Mouse (Mus musculus): ENCODE results near the gene Zkscan3. TPM values are rescaled to one million over a fixed set of nuclear protein-coding genes. Genes with fewer than 3 reads are reported as not detected.
A peak's percentile ranks its signal among the peaks of the same experiment; 100 is the strongest.

The Zkscan3 gene
- total and polyA plus RNA-seq, 3 experiments: 21.9 to 61.4 (median 44.2) TPM

GRCm38 (mm10) chr13:21397486-21397885 is 5.1 kb downstream of the Zkscan3 start:
- DNase-seq: no peak

DNA sequence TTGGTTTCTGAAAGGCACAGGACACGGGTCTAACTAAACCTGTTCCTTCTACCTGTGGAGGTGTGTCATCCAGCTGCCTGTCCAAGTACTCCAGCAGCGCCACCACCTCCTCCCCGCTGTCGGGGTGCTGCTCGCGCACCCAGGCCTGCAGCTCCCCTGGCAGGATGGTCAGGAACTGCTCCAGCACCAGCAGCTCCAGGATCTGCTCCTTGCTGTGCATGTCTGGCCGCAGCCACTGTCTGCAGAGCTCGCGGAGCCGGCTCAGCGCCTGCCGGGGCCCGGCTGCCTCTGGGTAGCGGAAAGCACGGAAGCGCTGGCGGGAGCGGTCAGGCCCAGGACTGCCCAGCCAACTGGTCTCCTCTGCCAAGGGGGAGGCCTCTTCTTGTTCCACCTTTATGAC is 6.5 kb downstream of the Zkscan3 start:
- peak; percentile 57 for DNase-seq

DNA sequence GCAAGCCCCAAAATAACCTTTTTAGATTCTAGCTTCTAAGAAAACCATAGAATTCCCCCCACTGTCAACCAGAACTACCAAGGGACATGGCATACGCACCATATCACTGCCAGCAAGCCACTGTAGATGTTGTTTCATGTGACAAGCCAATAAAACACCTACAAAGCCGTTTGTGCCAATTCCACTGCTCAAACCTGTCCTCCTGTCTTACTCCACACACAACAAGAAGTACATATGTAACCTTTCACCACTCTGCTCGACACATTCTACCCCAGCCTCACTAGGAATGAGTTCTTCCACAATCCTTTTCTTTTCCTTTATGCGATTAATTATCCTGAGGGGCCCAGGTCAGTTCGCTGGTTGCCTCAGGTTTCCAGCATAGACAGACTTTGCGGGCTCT is 6.9 kb downstream of the Zkscan3 start:
- no peak for DNase-seq

DNA sequence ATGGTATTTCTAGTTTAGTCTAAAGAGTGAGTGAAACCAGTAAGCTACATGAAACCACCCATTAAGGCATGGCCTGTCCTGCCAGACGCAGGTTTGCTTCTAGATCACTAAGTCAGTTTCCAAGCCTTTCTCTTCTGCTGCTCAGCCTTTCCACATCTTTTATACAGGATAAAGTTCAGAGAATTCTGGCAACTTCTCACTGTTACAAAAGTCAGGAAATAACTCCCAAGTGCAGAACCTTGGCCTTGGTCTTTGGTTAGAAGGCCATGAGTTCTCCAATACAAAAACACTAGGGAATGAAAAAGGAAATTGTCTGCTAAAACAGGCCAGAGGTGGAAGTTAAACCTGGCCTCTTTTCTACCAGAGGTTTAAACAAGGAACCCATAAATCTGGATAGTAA is 7.3 kb downstream of the Zkscan3 start:
- peak; percentile 37 for DNase-seq

DNA sequence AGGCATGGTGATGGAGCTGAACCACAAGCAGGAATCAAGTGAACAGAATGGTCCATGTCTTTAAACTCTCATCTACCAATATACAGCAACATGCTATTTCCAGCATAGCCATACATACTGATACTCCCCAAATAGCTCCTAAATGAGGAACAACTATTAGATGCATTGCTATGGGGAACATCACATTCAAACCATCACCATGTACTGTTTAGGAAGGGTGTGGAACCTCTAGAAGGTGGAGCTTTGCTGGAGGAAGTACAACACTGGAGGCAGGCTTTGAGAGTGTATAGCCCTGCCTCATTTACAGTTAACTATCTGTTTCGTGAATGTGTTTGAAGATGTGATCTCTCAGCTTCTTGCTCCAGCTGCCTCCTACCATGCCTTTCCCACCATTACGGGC is 24.8 kb downstream of the Zkscan3 start:
- DNase-seq: no peak

DNA sequence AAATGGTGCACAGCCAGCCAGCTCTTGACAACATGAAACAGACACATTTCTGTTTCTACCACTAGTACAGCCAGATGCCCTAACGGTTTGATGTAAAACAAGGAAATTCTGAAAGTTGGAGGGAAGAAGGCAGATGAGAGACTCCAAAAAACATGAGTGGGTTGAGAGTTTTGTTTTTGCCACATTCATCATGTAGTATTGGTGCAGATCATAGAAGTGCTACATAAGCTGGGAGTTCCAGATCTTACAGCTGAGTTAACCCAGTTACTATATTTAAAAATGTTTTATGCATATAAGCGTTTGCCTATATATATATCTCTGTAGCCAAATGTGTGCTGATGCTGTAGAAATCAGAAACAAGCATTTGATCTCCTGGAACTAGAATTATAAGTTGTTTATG is 29.9 kb downstream of the Zkscan3 start:
- no peak for DNase-seq

DNA sequence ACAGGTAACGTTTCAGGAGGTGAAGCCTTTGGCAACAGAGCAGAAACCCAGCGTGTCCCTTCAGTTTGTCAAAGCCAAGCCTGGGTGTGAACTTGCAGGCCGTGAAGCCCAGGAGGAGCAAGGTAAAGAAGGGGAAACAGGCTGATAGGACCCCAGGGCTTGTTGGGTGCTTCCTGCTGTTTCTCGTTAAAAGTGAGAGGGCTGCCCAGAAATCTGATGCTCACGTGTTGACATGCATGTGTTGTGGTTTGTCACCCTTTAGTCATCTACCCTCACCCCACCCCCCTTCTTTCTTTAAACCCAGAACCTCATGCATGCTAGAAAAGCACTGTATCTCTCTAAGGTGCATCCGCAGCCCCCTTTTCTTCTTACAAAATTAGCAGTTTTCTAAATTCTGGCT is 35.9 kb downstream of the Zkscan3 start:
- DNase-seq: no peak

GRCm38 (mm10) chr13:21363719-21364118 is 38.8 kb downstream of the Zkscan3 start:
- DNase-seq: peak; percentile 10

DNA sequence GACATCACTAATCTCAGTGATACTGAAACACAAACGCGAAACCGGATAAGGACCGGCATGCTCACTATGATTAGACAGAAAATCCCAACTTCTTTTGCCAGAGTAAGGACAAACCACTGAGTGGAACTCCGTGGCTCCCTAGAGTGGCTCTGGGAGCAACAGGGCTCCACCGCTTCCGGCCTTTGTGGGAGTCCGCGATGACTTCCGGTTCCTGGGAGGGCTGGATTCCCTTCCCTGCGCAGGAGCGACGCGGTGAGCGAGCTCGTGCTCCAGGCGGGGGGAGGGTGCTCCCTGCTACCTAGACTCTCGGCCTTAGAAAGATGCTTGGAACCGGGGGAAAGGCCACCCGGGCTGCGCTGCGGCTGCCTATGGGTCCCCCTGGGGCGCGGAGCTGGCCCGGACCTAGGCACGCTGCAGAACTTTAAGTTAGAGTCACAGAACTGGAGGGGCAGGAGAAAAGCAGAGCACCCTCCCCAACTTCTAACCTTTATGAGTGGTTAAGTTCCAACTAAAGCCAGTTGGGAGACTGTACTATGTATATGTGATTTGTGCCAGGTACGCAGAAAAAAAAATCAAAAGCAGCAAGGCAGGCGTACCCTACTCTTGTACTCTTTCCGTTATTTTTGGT is 39.8 kb downstream of the Zkscan3 start, which contains the start of gene Zscan12:
Gene Zscan12, plus strand, starts transcription at position 200 of the 628 bp plus-strand sequence.
- DNase-seq: peak; percentile 95

DNA sequence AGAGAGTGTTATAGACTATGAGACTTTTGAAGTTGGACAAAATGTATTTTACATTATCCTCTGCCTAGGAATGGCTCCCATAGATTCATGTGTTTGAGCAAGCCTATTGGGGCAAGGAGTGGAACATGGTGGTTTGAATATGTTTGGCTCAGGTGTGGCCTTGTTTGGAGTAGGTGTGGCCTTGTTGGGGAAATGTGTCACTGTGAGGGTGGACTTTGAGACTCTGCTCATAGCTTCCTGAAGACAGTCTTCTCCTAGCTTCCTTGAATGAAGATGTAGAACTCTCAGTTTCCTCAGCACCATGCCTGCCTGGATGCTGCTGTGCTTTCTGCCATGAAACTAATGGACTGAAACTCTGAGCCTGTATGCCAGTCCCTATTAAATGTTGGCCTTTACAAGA is 52.0 kb downstream of the Zkscan3 start:
- DNase-seq: no peak

DNA sequence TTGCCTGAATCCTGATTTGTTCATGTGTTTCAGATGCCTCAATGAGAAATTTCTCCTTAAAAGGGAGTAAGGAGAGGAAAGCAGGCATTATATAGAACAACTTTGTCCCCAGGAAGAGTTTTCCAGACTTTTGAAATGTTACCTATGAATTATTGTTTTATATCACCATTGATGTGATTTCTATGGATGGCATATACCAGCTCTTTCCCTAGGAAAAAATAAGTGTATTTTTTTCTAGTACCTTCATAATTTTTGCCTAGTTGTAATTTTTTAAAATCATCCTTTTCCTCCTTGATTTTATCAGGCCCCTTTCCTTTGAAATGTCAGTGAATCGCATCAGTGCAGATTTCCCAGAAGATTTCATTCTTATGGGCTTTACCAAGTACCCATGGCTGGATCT is 55.9 kb downstream of the Zkscan3 start, which contains the start of gene Olfr1367:
Gene Olfr1367, plus strand, starts transcription at position 301 of the 400 bp plus-strand sequence.
- no peak for DNase-seq

Small RNAs within 50 kb of the gene (microRNA-seq; reads per million reads assigned to microRNA genes)
- gene Mir1896 (0 reads per million in 2 experiments), gene Mir6942 (0 to 0.22 reads per million in 2 experiments)

Other genes with a start within 250 kb of the Zkscan3 start
- 10 to 100 TPM; 47.9 to 52.0 TPM for gene Trim27, start 223.3 kb downstream of the Zkscan3 start, total RNA-seq (2021)
- 170 and 180 TPM in 2 replicates for gene Trim27, start 223.3 kb downstream of the Zkscan3 start, polyA plus RNA-seq (2012; rRNA removed)
- not detected for gene Gpx5, start 110.0 kb downstream of the Zkscan3 start, total RNA-seq (2021)
- not detected in 2 replicates for gene Gpx5, start 110.0 kb downstream of the Zkscan3 start, polyA plus RNA-seq (2012; rRNA removed)
- not detected for gene Gpx6, start 90.6 kb downstream of the Zkscan3 start, total RNA-seq (2021)
- not detected in 2 replicates for gene Gpx6, start 90.6 kb downstream of the Zkscan3 start, polyA plus RNA-seq (2012; rRNA removed)
- gene Olfr1367, start 55.8 kb downstream of the Zkscan3 start, total RNA-seq (2021): not detected
- not detected in 2 replicates for gene Olfr1367, start 55.8 kb downstream of the Zkscan3 start, polyA plus RNA-seq (2012; rRNA removed)
- gene Zscan12, start 39.9 kb downstream of the Zkscan3 start, total RNA-seq (2021): 1 to 10 TPM; 9.4 to 9.6 TPM
- 0.33 and 0.44 TPM in 2 replicates for gene Zscan12, start 39.9 kb downstream of the Zkscan3 start, polyA plus RNA-seq (2012; rRNA removed)
- gene Pgbd1, start 38.3 kb upstream of the Zkscan3 start, total RNA-seq (2021): under 1 TPM; 0.81 to 0.90 TPM
- 0.12 and 0.51 TPM in 2 replicates for gene Pgbd1, start 38.3 kb upstream of the Zkscan3 start, polyA plus RNA-seq (2012; rRNA removed)
- gene Zscan26, start 51.0 kb upstream of the Zkscan3 start, total RNA-seq (2021): 10 to 100 TPM; 36.8 to 37.8 TPM
- 3.6 and 5.3 TPM in 2 replicates for gene Zscan26, start 51.0 kb upstream of the Zkscan3 start, polyA plus RNA-seq (2012; rRNA removed)
- gene Nkapl, start 65.8 kb upstream of the Zkscan3 start, total RNA-seq (2021): 1 to 10 TPM in 1 of 2 experiments, under 1 TPM in 1; 0.84 to 1.5 TPM
- gene Nkapl, start 65.8 kb upstream of the Zkscan3 start, polyA plus RNA-seq (2012; rRNA removed): 0.43 and 0.70 TPM in 2 replicates
- 1 to 10 TPM; 1.8 to 3.6 TPM for gene Zkscan4, start 76.2 kb upstream of the Zkscan3 start, total RNA-seq (2021)
- 0.46 and 0.85 TPM in 2 replicates for gene Zkscan4, start 76.2 kb upstream of the Zkscan3 start, polyA plus RNA-seq (2012; rRNA removed)
- gene Gm10065, start 76.7 kb upstream of the Zkscan3 start, total RNA-seq (2021): not detected
- 1.4 TPM in 1 of 2 replicates, not detected in the other for gene Gm10065, start 76.7 kb upstream of the Zkscan3 start, polyA plus RNA-seq (2012; rRNA removed)
- gene AK157302, start 92.5 kb upstream of the Zkscan3 start, total RNA-seq (2021): 10 to 100 TPM; 13.3 to 14.2 TPM
- gene AK157302, start 92.5 kb upstream of the Zkscan3 start, polyA plus RNA-seq (2012; rRNA removed): 0.09 TPM in 1 of 2 replicates, not detected in the other
- gene Gm11273, start 98.7 kb upstream of the Zkscan3 start, total RNA-seq (2021): 100 to 1,000 TPM in 1 of 2 experiments, 10 to 100 TPM in 1; 95.4 to 165 TPM
- gene Gm11273, start 98.7 kb upstream of the Zkscan3 start, polyA plus RNA-seq (2012; rRNA removed): 56.6 and 56.8 TPM in 2 replicates
- gene Zkscan8, start 128.4 kb upstream of the Zkscan3 start, total RNA-seq (2021): 10 to 100 TPM; 13.9 to 17.1 TPM
- gene Zkscan8, start 128.4 kb upstream of the Zkscan3 start, polyA plus RNA-seq (2012; rRNA removed): 1.2 and 1.5 TPM in 2 replicates
- gene Olfr1366, start 140.1 kb upstream of the Zkscan3 start, total RNA-seq (2021): not detected
- not detected in 2 replicates for gene Olfr1366, start 140.1 kb upstream of the Zkscan3 start, polyA plus RNA-seq (2012; rRNA removed)
- gene Olfr1535, start 157.1 kb upstream of the Zkscan3 start, total RNA-seq (2021): not detected
- gene Olfr1535, start 157.1 kb upstream of the Zkscan3 start, polyA plus RNA-seq (2012; rRNA removed): not detected in 2 replicates
- gene Olfr1364, start 179.0 kb upstream of the Zkscan3 start, total RNA-seq (2021): not detected
- not detected in 2 replicates for gene Olfr1364, start 179.0 kb upstream of the Zkscan3 start, polyA plus RNA-seq (2012; rRNA removed)
- not detected for gene Olfr1362, start 211.3 kb upstream of the Zkscan3 start, total RNA-seq (2021)
- gene Olfr1362, start 211.3 kb upstream of the Zkscan3 start, polyA plus RNA-seq (2012; rRNA removed): 0.04 TPM in 1 of 2 replicates, not detected in the other
- not detected for gene Olfr11, start 239.8 kb upstream of the Zkscan3 start, total RNA-seq (2021)
- gene Olfr11, start 239.8 kb upstream of the Zkscan3 start, polyA plus RNA-seq (2012; rRNA removed): not detected in 2 replicates

All from adrenal gland, adult 2 months (tissue).